Mouse (Mus musculus) embryo, embryonic 10 days (tissue): Measurements from ENCODE around the gene Bsx.

Source experiments
- DNase-seq: peaks from one replicate; pipeline ENCODE4 v3.0.0-alpha.2; 2015; ENCODE audit warnings: low spot score

Gene Bsx

GRCm38 (mm10) chr9:40873556-40874470 lies at the start of gene Bsx:
Gene Bsx, plus strand, starts transcription at chr9:40874127.
- peak; percentile 85 for DNase-seq

- peak; percentile 15 for DNase-seq
Measured at GRCm38 (mm10) chr9:40825601-40826000, 48.3 kb upstream of the Bsx start.

- DNase-seq, result no peak
Measured at GRCm38 (mm10) chr9:40827366-40827765, 46.6 kb upstream of the Bsx start.

- DNase-seq, result peak; percentile 86
Measured at GRCm38 (mm10) chr9:40834569-40834968, 39.4 kb upstream of the Bsx start.

- DNase-seq, result no peak
Measured at GRCm38 (mm10) chr9:40836681-40837080, 37.2 kb upstream of the Bsx start.

GRCm38 (mm10) chr9:40839662-40840061 lies 34.3 kb upstream of the Bsx start:
- no peak for DNase-seq

DNA sequence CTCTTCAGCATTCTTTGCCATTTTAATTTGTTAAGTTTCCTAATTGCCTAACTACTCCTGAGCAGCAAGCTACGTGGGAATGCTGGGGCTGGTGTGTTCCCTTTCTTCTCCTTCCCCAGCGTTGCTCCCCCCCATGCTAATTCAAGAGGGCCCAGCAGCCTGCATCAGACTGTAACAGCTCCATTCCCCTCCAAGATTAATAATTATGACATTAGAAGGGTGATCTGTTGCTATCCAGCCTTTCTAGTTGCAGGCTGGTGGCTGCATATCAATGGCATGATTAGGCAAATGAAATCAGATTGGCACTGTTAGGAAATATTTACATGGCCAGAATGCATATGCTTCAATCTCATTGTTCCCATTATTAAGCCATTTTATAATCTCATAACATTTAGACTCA lies 22.4 kb upstream of the Bsx start:
- DNase-seq, result no peak

GRCm38 (mm10) chr9:40858461-40859160 lies 15.3 kb upstream of the Bsx start:
- DNase-seq, result peak; percentile 61

DNA sequence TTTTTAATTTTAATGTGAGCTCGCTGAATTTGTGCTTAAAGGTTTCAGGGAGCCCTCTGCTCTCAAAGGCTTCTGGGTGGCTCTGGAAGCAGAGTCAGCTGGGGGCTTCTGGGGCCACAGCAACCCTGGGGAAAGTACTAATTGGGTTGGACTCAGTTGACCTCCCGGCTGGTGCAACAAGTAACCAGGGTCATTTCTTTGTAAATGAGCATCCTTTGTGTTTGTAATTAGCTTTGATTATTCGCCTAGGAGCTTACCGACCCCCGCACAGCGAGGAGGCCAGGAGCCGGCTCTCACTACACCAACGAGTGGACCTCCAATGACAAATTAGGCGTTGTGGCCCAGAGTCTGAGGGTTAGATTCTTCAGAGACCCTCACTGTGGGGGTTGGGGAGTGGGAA lies 14.7 kb upstream of the Bsx start:
- peak; percentile 53 for DNase-seq

- DNase-seq, result no peak
Measured at GRCm38 (mm10) chr9:40870331-40870730, 3.6 kb upstream of the Bsx start.

GRCm38 (mm10) chr9:40871369-40872155 lies 2.4 kb upstream of the Bsx start:
- DNase-seq, result no peak

DNA sequence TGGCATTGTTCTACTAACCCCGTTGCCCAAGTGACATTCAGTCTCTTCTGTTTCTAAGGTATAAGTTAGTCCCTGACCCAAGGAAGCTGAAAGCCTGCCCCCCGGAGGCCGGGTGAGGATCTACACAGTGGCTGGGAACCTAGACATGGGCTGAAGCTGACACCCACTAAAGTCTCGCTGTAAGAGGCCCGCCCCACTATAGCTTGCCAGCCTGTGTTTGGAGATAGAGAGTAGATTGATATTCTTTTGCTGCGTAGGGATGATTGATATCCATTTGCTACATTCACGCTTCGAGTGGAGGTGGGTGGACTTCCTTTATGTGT lies 1.8 kb upstream of the Bsx start:
- no peak for DNase-seq

DNA sequence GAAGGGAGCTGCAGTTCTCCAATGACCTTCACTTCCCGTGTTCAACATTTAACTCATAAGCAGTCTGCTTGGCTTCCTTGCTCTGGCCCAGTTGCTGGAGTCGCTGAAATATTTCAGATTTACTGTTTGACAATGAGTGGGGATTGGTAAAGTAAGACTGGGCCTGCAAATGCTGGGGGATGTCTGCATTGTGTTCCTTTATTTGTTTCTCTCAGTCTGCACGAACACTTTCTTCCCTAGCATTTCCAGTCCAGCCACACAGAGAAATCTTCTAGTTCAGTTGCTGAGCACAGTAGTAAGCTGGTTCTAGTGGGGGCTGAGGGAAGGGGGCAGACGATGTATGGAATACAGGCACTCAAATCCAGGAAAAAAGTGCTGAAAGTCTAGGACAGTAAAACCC lies 1.0 kb downstream of the Bsx start:
- no peak for DNase-seq

DNA sequence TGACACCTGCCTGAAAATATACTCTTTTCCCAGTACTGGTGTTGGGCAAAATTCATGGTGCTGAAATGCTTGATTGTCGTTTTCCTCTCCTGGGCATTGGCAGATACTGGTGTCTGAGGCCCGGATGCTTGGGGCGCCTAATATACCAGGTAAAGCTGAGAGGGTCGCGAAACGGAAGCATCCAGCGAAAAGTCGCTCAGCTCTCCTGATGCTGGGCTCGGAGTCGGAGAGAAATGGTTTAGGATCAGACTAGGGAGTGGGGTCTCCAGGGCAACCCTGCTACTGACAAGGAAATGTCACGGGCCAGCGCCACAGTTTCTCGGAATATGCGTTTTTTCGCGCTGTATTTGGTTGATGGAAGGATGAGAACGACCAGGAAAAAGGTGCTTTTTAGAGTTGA lies 1.5 kb downstream of the Bsx start:
- no peak for DNase-seq

DNA sequence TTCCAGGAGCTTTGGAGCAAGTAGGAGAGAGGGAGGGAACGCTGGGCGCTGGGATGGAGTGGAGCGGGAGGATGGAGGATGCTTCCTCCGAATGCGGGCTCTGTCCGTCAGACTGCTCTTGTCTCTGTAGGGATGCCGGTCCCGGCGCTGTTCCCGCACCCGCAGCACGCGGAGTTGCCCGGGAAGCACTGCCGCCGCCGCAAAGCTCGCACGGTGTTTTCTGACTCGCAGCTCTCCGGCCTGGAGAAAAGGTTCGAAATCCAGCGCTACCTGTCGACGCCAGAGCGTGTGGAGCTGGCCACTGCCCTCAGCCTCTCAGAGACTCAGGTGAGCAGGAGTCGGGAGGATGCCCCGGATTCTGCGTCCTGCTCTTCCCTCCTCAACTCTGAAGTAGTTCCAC lies 2.2 kb downstream of the Bsx start:
- no peak for DNase-seq

DNA sequence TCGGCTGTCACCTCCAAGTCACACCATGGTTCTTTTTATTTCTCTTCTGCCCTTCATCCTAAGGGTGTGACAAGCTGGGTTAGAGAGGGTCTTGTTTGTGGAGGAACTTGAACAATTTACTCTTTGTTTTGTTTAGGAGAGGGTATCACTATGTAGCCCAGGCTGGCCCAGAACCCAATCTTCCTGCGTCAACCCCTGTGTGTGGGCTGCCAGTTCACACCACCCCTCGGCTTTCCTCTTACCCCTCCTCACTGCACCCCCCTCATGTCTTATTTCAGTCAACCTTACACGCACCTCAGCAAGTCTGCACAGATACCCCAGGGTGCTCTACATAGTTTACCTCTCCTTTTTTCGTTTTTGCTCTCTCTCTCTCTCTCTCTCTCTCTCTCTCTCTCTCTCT lies 2.8 kb downstream of the Bsx start:
- DNase-seq, result no peak

DNA sequence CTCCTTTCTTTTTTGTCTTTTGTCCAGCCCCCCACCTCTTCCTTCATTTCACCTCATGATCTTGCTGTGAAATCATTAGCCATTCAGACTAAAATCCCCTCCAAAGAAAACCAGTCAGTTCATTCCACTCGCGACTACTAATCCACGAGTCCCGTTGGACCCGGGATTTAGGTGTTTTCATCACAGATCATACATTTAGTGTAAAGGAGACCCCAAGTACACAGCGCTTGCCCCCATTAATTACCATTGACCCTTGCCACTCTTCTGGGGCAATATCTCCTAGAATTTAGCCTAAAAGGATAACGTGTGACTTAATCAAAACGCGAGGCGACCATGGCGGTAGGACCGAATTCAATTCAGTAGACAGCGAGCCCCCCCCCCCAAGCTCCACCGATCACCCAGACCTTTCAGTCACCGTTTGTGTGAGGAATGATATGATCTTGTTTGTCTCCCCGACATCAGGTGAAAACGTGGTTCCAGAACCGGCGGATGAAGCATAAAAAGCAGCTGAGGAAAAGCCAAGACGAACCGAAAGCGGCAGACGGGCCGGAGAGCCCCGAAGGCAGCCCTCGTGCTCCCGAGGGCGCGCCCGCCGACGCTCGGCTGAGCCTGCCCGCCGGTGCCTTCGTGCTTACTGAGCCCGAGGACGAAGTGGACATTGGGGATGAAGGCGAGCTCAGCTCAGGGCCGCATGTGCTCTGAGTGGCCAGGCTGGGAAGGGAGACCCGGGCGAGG lies 3.4 kb downstream of the Bsx start:
- DNase-seq, result peak; percentile 68

GRCm38 (mm10) chr9:40877881-40878235 lies 3.9 kb downstream of the Bsx start:
- no peak for DNase-seq

DNA sequence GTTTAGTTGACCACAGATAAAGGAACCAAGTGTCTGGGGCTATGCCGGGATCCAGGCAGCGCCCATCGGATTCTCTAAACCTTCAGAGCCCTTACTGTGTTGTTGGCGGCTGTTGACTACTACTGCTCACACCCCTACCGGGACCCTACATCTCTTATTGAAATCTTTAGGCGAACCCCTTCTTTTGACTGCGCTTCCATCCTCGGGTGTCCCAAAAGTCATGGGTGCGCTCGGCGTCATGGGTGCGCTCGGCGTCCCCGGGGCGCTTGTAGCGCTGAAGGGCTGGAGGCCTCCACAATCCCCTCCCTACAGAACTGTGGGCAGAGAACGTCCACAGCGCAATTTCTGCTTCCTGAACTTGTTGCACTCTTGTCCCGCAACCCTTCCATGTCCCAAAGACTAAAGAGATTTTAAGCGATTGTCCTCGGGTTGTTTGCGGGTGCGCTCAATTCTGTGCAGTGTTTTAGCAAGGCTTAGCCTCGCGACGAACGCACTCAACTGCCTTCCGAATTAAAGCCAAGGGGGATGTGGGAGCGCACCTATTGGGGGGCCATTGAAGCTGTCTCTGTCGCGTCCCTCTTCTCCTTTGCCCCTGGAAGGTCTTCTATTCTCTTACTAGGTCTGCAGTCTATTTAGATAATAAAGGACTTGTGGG lies 4.5 kb downstream of the Bsx start:
- no peak for DNase-seq

- no peak for DNase-seq
Measured at GRCm38 (mm10) chr9:40878998-40879397, 5.1 kb downstream of the Bsx start.

- DNase-seq, result no peak
Measured at GRCm38 (mm10) chr9:40885669-40886068, 11.7 kb downstream of the Bsx start.

- DNase-seq, result no peak
Measured at GRCm38 (mm10) chr9:40889389-40889788, 15.5 kb downstream of the Bsx start.
